Mouse (Mus musculus): ENCODE measurements around the gene Tapt1. TPM values are rescaled to one million over a fixed set of nuclear protein-coding genes. Genes with fewer than 3 reads are reported as not detected.

The Tapt1 gene
- total and polyA plus RNA-seq, 2 experiments from 2014 or later = 19.1 to 70.5 TPM

- no peaks in the 10 kb centered on the region for H3K4me1 ChIP-seq (ENCODE audit: insufficient read depth)
- no peak overlapping the region for H3K4me3 ChIP-seq (ENCODE audit: low read depth, low read length)
- no peak for TF ChIP-seq CTCF (IDR thresholded peaks at IDR 0.05; ENCODE audit: low read depth)
- H3K4me2 ChIP-seq (ENCODE audit: low read depth) = no peak overlapping the region
- H3K9me3 ChIP-seq (ENCODE audit: low read length) = no peaks in the 10 kb centered on the region
- no peaks in the 10 kb centered on the region for H3K36me3 ChIP-seq (ENCODE audit: insufficient read depth)
- H3K9ac ChIP-seq = no peak overlapping the region
- no peak overlapping the region for H3K27ac ChIP-seq (ENCODE audit: low read depth, low read length)
- ATAC-seq (no peak), DNase-seq (no peak)
- no peaks in the 10 kb centered on the region for H3K27me3 ChIP-seq (ENCODE audit: insufficient read depth, low read length)
- WGBS = 89% methylated on average over 3 of the region's 3 CpGs
Observed at GRCm38 (mm10) chr5:44158458-44158857, 68.0 kb downstream of the Tapt1 start.

DNA sequence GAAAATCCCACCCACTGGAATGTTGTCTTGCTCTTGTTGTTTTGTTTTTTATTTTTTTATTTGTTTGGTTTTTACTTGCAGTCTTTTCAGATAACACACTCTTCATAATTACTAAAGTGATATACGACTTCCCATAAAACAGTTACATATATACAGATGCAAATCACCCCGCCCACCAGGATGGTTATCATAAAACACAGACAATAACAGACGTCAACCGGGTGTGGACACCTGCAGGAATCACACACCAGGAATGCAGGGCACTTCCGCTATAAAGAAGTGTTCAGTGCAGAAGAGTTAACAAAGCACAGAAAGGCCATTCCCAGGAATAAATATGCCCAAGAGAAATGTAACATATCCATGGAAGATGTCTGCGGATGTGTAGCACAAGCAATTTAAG, 68.7 kb downstream of the Tapt1 start:
- Histone ChIP-seq H3K4me2 (ENCODE audit: low read depth) (no peak overlapping the region), H3K27ac (ENCODE audit: low read depth, low read length) (no peak overlapping the region), H3K9me3 (ENCODE audit: low read length) (no peaks in the 10 kb centered on the region), H3K4me1 (ENCODE audit: insufficient read depth) (no peaks in the 10 kb centered on the region), H3K27me3 (ENCODE audit: insufficient read depth, low read length) (no peaks in the 10 kb centered on the region), H3K36me3 (ENCODE audit: insufficient read depth) (no peaks in the 10 kb centered on the region), H3K4me3 (ENCODE audit: low read depth, low read length) (no peak overlapping the region), H3K9ac (no peak overlapping the region)
- WGBS = 86% methylated on average over 6 of the region's 6 CpGs
- TF ChIP-seq CTCF (IDR thresholded peaks at IDR 0.05; ENCODE audit: low read depth) = no peak
- no peak for DNase-seq
- no peak for ATAC-seq

DNA sequence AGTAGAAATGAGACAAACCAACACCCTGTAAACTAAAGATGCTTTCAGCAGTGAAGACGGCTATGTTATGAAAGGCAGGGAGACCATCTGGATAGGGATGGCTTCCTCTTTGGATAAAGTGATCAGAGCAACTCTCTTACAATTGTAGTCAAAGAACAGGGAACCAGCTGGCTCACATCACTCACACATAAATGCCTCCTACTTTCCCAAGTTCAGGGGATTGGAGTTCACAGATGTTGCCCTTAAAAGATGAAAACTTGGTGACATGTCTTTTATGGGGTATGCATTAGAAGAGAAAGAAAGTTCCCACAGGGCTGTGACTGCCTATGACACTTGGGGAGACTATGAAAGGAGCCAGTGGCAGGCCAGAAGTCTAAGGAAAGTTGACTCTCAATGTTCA, 73.4 kb downstream of the Tapt1 start:
- no peak overlapping the region for H3K27ac ChIP-seq (ENCODE audit: low read depth, low read length)
- no peak overlapping the region for H3K4me3 ChIP-seq (ENCODE audit: low read depth, low read length)
- 74% methylated on average over 1 of the region's 1 CpGs for WGBS
- H3K4me2 ChIP-seq (ENCODE audit: low read depth) = no peak overlapping the region
- no peaks in the 10 kb centered on the region for H3K27me3 ChIP-seq (ENCODE audit: insufficient read depth, low read length)
- no peak for TF ChIP-seq CTCF (IDR thresholded peaks at IDR 0.05; ENCODE audit: low read depth)
- no peaks in the 10 kb centered on the region for H3K36me3 ChIP-seq (ENCODE audit: insufficient read depth)
- ATAC-seq (no peak), DNase-seq (no peak)
- no peak overlapping the region for H3K9ac ChIP-seq
- no peaks in the 10 kb centered on the region for H3K4me1 ChIP-seq (ENCODE audit: insufficient read depth)
- no peaks in the 10 kb centered on the region for H3K9me3 ChIP-seq (ENCODE audit: low read length)

DNA sequence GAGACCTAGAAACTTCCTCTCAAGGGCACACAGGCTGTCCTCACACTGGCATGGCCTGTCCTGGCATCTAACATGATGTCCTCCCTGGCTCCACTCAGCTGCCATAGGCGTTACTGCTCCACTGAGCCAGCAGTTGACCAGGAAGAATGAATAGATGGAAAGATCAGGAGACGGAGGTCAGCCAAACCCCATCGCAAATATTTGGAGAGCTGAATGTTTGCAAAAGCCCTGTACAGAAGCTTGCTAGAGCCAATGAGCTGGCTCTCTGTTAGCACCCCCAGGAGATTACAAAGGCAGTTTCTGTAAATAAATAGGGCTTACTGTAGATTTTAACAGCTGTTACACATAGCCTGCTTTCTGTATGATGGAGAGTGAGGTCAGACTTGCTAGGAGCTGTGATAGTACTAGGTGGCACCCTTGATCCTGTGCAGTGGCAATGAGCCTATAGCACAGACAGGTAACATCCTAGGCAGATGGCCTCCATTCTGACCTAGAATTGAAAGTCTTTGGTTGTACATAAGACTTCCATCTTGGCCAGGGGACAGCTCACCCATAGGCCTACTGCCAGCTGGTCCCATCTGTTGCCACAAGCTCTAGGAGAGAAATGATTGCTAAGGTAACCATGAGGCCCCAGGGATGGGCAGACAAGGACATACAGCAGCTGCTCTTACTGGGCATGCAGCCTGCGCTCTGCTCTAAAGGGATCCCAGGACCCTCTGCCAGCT, 74.9 kb downstream of the Tapt1 start:
- no peak overlapping the region for H3K4me3 ChIP-seq (ENCODE audit: low read depth, low read length)
- H3K9me3 ChIP-seq (ENCODE audit: low read length) = no peaks in the 10 kb centered on the region
- H3K36me3 ChIP-seq (ENCODE audit: insufficient read depth) = no peaks in the 10 kb centered on the region
- no peaks in the 10 kb centered on the region for H3K27me3 ChIP-seq (ENCODE audit: insufficient read depth, low read length)
- 72% methylated on average over 4 of the region's 4 CpGs for WGBS
- H3K4me2 ChIP-seq (ENCODE audit: low read depth) = no peak overlapping the region
- peak; percentile 91 for ATAC-seq
- TF ChIP-seq CTCF (IDR thresholded peaks at IDR 0.05; ENCODE audit: low read depth) = no peak
- no peak overlapping the region for H3K27ac ChIP-seq (ENCODE audit: low read depth, low read length)
- peak; percentile 41 for DNase-seq
- H3K9ac ChIP-seq = no peak overlapping the region
- no peaks in the 10 kb centered on the region for H3K4me1 ChIP-seq (ENCODE audit: insufficient read depth)

- no peak for ATAC-seq
Observed at GRCm38 (mm10) chr5:44147732-44148131, 78.7 kb downstream of the Tapt1 start.

DNA sequence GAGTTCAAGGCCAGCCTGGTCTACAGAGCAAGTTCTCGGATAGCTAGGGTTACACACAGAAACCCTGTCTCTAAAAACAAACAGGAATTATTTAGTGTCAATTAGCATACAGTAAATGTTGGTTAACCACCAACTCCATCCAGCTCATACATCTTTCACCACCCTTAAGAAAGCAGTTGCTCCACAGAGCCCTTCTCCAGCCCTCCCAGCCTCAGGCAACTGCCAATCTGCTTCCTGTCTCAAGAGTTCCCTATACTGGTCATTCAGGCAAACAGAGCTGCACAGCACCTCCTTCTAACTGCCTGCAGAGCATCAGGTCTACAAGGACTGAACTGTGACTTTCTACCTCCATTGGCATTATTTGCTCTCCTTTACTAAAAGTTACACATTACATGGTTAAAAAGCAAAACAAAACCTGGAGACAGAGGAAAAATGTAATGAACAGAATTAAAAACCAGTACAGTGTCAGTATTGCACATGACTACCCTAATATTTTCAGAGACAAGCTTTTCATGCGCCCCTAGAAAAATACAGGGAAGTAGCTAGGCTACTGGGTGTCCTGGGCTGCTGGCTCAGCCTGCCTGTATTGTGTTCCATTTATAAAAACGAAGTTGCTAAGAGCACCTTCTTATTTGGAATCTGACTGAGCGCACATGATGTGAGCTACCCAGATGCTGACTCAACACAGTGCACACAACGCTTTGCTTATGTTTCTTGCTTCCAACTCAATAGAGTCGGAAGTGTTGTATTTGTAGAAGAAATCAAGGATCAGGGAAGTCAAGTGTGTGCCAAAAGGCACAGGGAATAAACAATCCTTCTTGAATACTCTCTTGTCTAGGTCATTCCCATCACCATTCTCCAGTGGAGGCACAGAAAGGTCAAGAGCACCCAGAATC, 79.7 kb downstream of the Tapt1 start:
- no peak overlapping the region for H3K4me2 ChIP-seq (ENCODE audit: low read depth)
- no peaks in the 10 kb centered on the region for H3K9me3 ChIP-seq (ENCODE audit: low read length)
- no peaks in the 10 kb centered on the region for H3K27me3 ChIP-seq (ENCODE audit: insufficient read depth, low read length)
- 77% methylated on average over 6 of the region's 6 CpGs for WGBS
- H3K9ac ChIP-seq = no peak overlapping the region
- H3K36me3 ChIP-seq (ENCODE audit: insufficient read depth) = no peaks in the 10 kb centered on the region
- TF ChIP-seq CTCF (IDR thresholded peaks at IDR 0.05; ENCODE audit: low read depth) = no peak
- ATAC-seq (no peak), DNase-seq (no peak)
- no peak overlapping the region for H3K27ac ChIP-seq (ENCODE audit: low read depth, low read length)
- no peak overlapping the region for H3K4me3 ChIP-seq (ENCODE audit: low read depth, low read length)
- no peaks in the 10 kb centered on the region for H3K4me1 ChIP-seq (ENCODE audit: insufficient read depth)

More at GRCm38 (mm10) chr5:44147732-44148131, 78.7 kb downstream of the Tapt1 start:
- no peak for TF ChIP-seq CTCF (IDR thresholded peaks at IDR 0.05; ENCODE audit: low read depth)
- no peak overlapping the region for H3K4me2 ChIP-seq (ENCODE audit: low read depth)
- no peak for DNase-seq
- H3K4me3 ChIP-seq (ENCODE audit: low read depth, low read length) = no peak overlapping the region
- WGBS = 91% methylated on average over 3 of the region's 3 CpGs
- H3K9me3 ChIP-seq (ENCODE audit: low read length) = no peaks in the 10 kb centered on the region
- H3K9ac ChIP-seq = no peak overlapping the region
- H3K27me3 ChIP-seq (ENCODE audit: insufficient read depth, low read length) = no peaks in the 10 kb centered on the region
- no peaks in the 10 kb centered on the region for H3K36me3 ChIP-seq (ENCODE audit: insufficient read depth)
- no peak overlapping the region for H3K27ac ChIP-seq (ENCODE audit: low read depth, low read length)
- H3K4me1 ChIP-seq (ENCODE audit: insufficient read depth) = no peaks in the 10 kb centered on the region
